Mouse (Mus musculus): Measurements from ENCODE around the gene Zfp277.

GRCm38 (mm10) chr12:40417257-40417656 lies 28.4 kb downstream of the Zfp277 start:
- no peak for TF ChIP-seq CTCF (IDR thresholded peaks at IDR 0.05; ENCODE audit: extremely low read depth, insufficient read length, insufficient replicate concordance, low read depth, low read length)
- no peak for TF ChIP-seq POLR2A (IDR thresholded peaks at IDR 0.05; ENCODE audit: low read depth, low read length)

Measured in small intestine, adult 2 months (tissue).